Mouse (Mus musculus) adrenal gland, adult (tissue): ENCODE results near the gene Nkiras1.

Source experiments
- DNase-seq, 2 experiments: peaks; one replicate each; pipeline ENCODE4 v3.0.0; 2022 to 2023; ENCODE audit warnings: low spot score in 1 of 2; ENCODE audit not compliant: inconsistent age in 2 of 2

Nkiras1 gene

DNA sequence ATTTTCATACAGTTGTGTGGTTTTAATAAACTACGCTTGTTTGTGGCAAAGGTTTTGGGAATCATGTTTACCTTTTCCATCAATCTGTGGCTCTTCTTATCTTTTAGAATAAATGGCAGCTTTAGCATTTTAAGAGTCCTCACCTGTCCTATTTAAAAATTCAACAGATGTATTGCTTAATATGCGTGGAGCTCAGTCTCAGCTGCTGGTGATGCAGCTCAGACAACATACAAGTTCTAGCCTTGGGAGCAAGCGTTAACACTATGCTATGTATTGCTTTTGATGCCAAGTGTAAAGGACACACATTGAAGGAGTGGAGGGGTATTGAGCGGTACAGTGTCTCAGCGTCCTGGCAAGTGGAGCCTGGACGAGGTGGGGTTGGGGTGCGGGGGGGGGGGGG, 730 bp downstream of the Nkiras1 start:
- DNase-seq: peak in 1 of 2 experiments; percentile 64

DNA sequence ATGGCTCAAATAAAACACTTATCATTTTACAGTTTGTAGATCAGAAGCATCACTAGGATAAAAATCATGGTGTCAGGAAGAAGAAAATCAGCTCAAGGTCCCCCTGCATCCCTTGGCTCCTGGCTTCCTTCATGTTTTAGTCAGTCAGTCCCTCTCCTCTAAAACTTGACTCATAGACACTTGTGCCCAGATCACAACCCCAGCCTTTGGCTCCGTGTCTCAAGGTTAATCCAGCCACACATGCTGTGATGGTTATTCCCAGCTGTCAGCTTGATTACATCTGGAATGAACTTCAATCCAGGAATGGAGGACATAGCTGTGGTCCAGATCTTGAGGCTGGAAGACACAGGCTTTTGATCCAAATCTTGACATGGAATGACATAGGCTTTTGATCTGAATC, 3.6 kb downstream of the Nkiras1 start:
- DNase-seq: peak in 1 of 2 experiments; percentile 66

DNA sequence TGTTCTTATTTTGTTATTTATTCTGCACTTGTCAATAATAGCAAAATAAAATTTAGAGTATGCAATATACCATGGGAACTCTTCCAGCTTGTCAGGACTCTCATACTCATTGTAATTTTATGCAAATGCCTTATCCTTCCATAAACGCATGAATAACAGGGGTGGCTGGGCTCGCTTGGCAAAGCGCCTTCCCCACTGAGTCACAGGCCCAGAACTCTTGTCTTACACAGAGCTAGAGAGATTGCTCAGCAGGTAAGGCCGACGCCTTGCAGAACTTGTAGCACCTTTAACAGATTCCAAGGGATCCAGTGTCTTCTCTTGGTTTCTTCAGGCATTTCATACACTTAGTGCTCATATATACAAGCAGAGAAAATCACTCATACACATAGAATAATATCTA, 9.4 kb downstream of the Nkiras1 start:
- DNase-seq: no peak

DNA sequence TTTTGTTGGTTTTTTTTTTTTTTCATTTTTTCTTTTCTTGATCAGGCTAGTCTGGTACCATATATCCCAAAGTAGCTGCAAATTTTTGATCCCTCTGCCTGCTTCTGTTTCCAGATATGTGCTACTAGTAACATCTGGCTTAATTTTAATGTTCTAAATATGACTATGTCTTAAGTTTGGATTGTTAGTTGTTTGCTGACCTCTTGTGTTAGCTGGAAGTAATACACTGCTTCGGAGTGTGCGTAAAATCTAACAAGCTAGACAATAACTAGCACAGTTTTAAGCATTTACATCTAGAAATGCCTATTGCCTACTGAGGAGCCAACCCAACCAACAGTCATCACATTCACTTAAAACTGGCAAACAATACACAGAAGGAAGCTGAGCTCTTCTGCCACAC, 13.6 kb downstream of the Nkiras1 start:
- peak in 1 of 2 experiments; percentile 73 for DNase-seq

DNA sequence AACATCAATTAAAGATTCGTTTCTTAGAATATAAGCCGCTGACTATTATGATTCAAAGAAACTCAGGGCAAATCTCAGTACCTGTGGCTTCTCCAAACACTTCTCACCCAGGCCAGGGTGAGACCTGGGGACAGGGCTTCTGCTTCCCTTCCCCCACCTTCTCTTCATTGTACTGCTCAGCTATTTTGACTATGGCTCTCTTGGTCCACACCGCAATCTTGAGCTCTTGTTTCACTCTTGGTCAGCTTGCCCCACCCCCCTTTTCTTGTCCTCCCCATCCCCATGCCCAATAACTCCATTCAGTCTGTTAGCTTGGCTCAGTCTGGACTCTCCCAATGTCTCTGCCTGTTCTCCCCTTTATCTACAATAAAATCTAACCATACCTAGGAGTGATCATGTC, 14.5 kb downstream of the Nkiras1 start:
- no peak for DNase-seq

DNA sequence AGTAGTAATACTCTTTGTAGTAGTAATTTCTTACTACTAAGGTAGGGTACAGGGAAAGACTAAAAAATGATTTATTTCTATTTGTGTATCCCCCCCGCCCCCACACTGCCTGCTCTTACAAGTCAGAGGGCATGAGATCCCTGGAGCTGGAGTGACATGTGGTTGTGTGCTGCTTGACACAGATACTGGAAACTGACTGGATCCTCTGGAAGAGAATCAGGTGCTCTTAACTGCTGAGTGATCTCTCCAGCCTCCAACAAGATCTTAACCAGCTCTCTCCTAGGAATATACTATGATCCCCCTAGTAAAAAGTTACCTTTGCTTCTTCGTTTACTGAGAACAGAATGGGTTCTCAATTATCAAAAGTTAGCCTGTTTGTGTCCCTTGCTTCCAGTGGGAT, 15.5 kb downstream of the Nkiras1 start:
- DNase-seq: no peak

DNA sequence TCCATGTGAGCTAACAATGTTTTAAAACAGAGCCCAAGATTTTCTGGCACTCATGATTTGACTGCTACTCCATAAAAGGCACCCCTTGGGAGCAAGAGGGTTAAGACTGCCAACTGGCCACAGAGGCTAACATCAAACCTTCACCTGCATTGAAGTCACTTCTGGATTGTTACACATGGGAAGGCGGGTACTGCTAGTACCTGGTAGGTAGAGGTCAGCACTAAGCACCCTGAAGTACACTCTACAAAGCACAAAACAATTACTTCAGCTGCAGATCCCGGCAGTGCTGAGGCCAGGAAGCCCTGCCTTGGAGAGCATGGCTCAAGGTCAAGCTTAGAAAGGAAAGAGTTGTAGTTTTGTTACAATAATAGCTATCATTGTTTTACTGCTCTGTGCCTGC, 16.5 kb downstream of the Nkiras1 start:
- DNase-seq: peak in 1 of 2 experiments; percentile 44

DNA sequence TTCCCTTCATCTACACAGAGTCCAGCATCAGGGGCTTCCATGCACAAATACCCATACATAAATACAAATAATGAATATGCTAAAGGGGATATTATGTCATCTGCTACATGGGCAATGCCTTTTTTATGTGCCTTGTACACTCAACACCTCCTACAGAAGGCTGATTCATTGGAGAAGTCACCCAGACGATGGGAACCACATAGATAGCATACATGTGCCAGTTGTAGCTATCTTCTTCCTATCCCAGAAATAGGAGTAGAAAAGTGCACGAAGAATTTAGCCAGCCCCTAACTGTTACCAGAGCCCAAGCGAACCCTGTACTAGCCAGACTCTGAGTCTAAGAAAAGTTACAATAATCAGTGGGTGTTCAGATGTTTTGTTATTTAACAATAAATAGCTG, 21.2 kb downstream of the Nkiras1 start:
- DNase-seq: no peak

DNA sequence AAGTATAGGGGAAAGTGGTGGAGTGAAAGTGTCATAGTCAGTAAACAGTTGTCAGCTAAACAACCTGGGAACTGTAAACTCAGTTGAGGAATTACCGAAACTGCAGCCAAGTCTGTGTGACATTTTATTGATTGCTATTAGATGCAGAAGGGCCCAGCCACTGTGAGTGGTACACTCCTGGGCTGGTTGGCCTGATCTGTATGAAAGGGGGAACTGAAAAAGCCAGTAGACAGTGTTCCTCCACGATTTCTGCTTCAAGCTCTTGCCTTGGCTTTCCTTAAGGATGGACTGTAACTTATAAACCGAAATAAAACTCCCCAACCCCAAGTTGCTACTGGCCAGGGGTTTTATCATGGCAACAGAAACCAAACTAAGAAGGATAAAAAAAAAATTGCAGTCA, 21.6 kb downstream of the Nkiras1 start:
- no peak for DNase-seq

DNA sequence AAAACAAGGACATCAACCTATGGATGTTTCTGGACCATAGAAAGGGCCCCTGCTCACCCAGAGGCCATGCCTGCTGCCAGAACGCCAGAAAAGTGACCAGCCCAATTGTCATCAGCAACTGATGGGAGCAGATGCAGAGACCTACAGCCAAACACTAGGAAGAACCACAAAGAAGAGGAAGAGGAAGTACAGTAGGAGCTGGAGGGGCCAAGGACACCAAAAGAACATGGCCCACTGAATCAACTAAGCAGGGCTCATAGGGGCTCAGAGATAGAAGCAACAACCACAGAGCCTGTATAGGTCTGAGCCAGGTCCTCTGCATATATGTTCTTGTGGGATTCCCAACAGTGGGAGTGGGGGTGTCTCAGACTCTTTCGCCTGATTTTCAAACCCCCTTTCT, 26.5 kb downstream of the Nkiras1 start:
- DNase-seq: no peak

DNA sequence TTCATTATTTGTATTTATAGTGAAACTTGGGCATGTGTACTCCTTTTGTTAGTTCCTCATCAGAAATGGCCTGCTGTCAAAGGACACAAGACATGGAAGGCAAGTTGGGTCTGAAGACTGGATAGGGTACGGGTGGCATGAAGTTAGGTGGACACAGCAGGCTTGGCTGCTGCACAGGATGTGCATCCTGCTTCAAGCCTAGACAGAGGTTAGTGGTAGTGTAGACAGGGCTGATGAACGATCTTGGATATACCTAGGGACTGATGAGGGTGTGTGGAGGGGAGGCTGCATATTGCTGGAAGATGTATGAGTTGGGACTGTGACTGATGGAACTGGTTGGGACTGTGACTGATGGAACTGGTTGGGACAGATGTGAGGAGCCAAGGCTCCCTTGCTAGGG, 27.9 kb downstream of the Nkiras1 start:
- DNase-seq: no peak

DNA sequence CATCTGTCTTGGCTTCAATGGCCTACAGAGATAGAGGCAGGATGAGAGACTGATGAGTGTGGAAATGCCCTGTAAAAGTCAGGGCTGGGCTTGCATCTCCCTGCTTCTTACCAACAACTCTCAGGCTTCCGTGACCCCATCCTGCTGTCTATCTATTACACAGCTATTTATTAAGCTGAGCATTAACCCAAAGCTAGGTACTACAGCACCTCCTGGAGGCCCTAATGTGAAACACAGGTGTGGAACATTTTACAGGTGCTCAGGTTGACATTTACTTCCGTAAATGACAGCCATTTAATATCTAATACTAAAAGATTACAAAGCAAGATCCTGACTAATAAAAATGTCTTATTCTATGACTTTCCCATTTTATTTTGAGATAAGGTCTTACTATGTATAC, 29.7 kb downstream of the Nkiras1 start:
- DNase-seq: no peak

DNA sequence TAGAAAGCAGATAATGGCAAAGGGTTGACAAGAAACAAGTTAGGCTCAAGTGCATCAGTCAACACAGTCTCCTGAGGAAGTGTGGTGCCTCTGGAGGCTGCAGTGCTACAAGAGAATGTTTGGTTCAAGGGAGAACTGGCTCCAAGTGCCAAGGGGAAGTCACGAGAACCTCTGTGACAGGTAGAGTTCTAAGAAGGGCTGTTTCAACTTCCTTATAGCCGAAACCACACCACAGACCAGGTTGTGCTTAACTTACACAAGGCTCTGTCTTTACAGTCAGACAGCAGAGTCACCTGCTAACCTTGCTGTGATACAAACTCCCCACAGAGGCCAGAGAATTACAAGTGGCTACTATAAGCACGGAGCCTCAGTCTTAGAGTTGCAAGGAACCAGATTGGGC, 30.7 kb downstream of the Nkiras1 start:
- no peak for DNase-seq

DNA sequence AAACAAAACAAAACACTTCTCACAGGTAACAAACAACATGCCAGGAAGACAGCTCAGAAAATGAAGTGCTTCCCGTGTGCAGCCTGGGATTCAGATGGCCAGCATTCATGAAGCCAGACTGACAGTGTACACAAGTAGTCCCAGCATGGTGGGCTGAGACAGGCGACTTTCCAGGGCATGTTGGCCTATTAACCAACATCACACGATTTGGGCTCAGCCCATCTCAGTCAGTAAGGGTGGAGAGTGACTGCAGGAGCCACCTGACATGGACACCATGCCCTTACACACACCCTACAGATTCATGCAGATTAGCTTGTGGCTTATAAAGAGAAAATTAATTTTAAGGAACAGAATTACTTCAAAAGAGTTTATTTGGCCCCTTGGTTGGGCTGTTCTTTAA, 31.8 kb downstream of the Nkiras1 start:
- DNase-seq: no peak

DNA sequence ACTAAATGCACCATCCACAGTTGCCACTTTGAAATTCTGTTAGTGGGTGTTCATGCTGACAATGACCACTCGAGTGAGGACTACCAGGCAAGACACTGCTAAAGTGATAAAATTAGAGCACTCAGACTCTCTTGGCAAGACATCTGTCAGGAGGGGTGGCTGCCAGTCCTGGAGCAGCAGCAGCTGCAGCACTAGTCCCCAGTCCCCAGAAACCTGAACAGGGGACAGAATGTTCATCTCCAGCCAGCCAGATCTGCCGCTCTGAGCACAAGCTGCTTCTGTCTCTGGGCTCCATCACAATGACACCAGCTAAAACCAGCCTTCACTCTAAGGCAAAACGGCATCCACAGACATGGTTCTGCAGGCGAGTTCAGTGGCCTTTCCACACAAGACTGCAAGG, 32.3 kb downstream of the Nkiras1 start:
- DNase-seq: no peak

DNA sequence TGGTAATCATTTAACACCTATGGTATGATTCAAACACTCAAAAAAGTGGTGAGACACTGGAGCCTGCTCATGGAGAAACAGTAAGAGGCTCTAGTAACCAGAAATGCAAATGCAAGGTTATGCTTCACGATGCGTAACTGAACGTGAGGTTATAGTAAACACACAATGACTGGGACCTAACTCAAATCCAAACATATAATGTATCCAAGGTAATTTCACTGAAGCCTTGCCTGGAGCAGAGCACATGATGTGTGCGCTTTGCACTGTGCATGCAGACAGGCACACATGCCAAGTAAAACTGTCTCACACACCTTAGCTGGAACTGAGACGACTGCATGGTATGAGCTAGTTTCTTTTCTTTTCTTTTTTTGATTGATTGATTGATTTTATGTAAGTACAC, 33.2 kb downstream of the Nkiras1 start:
- no peak for DNase-seq

DNA sequence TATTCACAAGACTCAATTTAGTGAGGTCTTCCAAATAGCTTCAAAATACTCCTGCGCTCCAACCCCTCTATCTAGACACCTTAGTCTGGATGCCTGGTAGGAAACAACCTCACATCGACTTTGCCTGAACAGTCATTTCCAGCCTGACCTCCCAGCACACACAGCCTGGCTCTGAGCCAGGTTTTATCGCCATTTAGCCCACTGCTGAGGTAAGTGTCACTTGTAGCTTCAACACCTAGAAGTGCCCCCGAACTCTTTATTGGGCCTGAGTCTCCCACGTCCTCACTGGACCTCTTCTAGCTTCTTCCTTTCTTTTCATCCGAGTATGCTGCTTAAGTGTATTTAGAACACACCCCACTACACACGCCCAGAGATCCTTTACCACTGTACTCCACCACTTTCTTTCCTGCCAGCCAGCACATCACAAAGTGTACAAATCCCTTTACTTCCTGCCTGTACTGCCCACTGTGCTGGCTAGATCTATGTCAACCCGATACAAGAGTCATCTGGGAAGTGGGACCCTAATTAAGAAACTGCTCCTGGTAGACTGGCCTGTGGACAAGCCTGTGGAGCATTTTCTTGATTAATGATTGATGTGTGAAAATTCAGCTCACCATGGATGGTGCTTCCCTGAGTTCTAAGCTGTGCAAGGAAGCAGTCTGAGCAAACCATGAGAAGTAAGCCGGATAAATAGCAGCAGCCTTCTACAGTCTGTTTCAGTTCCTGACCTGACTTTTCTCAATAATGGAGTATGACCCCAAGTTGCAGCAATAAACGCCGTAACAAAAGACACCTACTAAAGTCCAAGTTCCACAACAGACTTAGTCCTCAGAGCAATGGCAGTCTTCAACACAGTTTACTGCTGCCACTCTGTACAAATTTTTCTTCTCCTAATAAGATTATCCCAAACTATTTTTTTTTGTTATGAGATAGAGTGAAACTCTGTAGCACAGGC, 46.8 kb downstream of the Nkiras1 start:
- no peak for DNase-seq

DNA sequence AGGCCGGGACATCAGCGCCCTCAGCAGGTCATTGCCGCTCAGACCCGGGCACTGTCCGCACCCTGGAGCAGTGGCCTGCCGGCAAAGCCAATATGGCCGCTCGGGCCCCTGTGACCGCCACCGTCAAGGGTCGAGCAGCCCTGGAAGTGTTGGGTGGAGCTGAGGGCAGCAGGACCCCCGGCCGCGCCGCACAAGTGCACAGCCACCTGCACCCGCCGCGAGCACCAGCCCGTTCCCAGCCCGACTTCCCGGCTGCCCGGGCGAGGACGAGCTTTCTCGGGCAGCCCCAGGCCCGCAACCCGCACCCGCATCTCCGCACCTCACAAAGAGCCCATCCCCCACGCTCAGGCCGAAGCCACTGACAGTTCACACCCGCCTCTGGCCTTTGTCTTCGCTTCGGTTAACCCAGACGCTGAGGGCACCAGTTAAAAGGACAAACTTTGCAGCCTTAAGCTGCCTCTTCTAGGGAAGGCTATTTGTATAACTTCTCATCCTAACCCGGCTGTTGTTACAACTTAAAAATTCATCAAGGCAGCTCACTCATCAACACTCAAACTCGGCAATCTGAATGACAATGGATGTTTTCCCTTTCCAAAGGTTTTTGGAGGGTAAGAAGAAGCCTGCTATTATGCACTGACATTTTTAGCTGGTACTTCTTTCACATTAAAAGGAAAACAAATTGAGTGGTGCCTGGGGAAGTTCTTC, 56.2 kb downstream of the Nkiras1 start:
- DNase-seq: peak; percentile 57 to 82

DNA sequence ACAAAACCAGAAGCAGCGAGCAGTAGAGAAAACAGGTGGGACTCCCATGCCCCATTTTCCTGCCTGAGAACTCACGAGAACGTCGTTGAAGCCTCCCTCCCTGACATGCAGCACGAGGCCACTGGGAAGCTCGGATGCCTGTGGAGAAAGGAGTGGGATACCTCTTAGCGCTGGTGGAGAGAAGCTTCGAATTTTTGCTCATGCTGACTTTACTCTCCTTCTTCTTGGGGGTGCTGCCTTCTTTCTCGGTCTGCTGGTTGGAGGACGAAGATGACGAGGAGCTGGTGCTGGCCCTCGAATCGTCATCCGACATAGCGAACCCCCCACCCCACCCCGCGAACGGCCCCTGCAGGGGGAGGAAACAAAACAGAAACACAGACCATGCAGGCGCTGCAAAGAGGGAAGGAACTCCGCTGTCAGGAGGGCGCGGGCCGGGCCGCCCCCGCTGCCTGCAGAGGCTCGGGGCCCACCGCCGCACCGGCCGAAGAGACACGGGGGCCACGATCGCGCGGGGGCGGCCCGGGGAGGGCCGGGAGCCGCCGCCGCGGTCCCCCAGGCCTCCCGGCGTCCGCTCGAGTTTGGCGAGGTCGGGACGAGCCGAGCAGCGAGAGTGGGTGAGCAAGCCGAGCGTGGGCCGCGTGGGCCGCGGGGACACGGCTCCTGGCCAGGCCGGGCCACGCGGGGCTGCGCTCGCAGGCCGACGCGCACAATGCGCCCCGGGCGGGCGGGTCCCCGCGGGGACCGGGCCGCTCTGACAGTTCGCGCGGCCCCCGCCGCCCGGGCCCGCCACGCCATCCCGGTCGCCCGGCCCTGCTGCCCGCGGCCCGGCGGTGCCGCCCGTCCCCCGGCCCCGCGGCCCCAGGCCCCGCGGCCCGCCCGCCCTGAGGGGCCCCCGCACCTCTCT, 60.1 kb downstream of the Nkiras1 start:
- DNase-seq: peak; percentile 46 to 81

DNA sequence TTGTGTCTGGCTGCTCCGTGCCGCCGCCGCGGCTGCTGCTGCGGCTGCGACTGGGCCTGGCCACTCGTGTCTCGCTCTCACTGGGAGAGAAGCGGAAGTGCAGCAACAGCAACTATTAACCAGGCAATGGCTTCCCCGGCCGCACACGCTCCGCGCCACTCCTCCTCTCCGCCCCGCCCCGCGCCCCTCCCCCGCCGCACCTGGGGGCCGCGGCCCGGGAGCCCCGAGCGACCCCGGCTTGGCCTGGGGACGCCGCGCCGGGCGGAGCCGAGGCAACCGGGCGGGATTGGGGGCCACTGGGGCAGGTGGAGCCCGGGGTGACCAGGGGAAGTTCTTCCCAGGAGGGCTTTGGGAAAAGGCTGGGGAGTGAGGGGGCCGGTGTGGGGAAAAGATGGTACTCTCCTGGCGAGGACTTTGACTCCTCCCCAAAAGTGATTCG, 60.8 kb downstream of the Nkiras1 start, which contains the start of gene Ube2e1:
Gene Ube2e1, minus strand, starts transcription at position 167 of the 439 bp plus-strand sequence.
- DNase-seq: peak; percentile 84 to 96
